Mouse (Mus musculus): ENCODE data around the gene Farp2.
A peak's percentile ranks its signal among the peaks of the same experiment; 100 is the strongest.
"Not testable (repeated sequence)": the region's sequence is repeated elsewhere in the genome, so short reads cannot be mapped to it uniquely, and the experiment has no call there.

The Farp2 gene

GRCm38 (mm10) chr1:93511585-93512350 lies at the start of gene Farp2:
TSS of gene Farp2 (plus strand) at chr1:93512079.
- DNase-seq (ENCODE audit: low read depth, low spot score): peak; percentile 96

- no peak for DNase-seq (ENCODE audit: low read depth, low spot score)
These were observed 46.8 kb upstream of the Farp2 start for GRCm38 (mm10) chr1:93465066-93465465.

DNA sequence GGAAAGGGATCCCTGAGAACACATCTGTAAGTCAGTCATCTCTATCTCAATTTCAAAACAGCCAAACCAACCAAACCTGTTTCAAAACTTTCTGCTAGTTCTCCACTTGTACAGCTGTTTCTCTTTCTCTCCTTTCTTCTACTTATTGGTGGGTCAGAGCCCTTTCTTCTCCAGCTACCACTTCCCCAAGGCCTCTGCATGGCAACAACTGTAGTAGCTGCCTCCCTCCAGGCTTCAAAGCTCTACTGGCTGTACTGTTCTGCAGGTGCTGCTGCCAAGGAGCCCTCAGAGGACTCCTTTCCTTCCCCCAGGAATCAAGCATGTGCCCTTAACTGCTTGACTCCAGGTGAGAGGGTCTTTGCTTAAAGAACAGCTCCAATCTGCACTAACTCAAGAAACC lies 46.1 kb upstream of the Farp2 start:
- no peak for DNase-seq (ENCODE audit: low read depth, low spot score)

DNA sequence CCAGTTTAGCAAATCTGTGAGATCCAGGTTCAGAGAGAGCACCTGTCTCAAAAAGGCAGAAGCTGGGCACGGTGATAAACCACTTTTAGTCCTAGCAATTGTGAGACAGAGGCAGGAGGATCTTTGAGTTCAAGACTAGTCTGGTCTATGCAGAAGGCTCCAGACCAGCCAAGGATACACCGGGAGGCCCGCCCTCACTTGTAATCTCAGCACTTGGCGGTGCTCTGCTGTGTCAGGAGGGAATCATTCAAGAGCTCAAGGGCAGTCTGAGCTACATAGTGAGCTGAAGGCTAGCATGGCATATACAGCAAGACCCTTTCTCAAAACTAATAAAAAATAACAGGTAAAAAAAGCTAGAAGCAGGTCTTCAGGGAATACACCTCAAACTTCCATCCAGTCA lies 43.3 kb upstream of the Farp2 start:
- no peak for DNase-seq (ENCODE audit: low read depth, low spot score)

- DNase-seq (ENCODE audit: low read depth, low spot score): no peak
These were observed 36.2 kb upstream of the Farp2 start for GRCm38 (mm10) chr1:93475694-93476093.

DNA sequence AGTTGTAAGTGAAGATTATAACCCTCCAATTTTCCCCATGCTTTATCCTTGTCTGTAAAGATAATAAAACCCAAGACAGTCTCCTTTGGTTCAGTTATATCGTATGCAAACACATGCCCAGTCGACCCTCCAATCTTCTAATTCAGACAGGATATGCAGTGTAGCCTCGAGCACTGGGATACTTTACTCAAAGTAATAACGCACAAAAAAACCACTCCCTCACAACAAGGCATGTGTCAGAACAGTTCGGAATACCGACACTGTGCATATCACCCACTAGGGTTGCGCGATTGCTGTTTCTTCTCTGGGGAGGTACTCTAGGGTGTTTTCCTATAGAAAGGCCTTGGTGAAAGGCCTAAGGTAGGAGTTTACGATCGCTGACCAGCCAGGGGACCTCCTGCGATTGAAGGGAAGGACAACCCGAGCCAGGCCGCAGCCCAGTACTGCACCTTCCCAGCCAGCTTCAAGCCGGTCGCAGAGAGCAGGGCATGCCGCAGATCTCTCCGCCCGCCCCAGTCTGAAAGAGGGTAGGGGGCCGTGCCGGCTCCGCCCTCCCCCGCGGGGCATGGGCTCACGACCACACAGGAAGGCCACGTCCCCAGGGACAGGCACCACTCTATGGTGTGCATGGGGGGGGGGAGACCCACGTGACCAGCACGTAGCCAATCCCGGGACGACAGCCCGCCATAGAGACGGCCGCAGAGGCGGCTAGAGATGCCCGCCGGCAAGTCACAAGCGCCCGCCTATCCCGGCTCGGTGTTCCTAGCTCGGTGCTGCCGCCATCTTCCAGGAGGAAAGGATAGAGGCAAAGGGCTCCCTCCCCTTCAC lies 33.9 kb upstream of the Farp2 start:
- DNase-seq (ENCODE audit: low read depth, low spot score): peak; percentile 97

DNA sequence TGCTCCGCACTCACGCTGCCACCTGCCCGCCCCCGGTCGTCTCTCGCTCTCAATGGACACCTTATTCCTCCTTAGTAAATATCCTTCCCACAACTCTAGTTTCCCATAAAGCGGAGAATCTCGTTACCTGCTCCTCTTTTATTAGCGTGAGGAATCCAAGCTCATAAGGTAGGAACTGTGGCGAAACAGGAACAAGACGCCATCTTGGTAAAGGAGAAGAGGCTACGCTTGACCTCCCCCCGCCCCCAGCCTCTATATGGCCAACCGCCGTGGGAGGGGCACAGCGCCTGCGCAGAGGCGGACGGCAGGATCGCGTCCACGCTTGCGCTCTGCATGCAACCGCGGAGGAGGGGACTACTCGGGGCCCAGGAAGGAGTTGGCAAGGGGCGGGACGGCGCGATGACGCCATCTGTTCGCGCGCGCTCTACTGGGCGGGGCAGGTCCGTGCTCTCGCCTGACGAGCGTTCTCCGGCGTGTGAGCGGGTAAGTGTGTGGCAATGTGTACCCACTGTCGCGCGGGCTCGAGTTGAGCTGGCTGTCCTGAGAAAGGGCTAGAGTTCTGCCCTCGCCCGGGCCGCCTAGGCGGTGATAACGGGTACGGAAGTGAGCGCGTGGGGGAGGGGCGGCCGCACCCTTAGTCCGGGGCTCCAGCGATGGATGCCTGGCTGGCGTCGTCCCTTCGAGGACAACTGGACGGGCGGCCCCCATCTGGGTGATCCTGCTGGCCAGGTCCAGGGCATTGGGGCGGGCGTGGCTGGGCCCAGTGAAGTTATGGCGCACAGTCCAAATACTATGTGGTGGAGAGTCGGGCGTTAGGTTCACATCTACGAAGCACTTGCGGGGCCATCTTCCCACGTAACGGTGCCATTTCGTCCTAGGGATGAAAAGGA lies 33.0 kb upstream of the Farp2 start, which contains the start of gene Hdlbp:
Gene Hdlbp (minus strand): TSS at position 230 of the 890 bp plus-strand sequence.
- peak; percentile 99 for DNase-seq (ENCODE audit: low read depth, low spot score)

DNA sequence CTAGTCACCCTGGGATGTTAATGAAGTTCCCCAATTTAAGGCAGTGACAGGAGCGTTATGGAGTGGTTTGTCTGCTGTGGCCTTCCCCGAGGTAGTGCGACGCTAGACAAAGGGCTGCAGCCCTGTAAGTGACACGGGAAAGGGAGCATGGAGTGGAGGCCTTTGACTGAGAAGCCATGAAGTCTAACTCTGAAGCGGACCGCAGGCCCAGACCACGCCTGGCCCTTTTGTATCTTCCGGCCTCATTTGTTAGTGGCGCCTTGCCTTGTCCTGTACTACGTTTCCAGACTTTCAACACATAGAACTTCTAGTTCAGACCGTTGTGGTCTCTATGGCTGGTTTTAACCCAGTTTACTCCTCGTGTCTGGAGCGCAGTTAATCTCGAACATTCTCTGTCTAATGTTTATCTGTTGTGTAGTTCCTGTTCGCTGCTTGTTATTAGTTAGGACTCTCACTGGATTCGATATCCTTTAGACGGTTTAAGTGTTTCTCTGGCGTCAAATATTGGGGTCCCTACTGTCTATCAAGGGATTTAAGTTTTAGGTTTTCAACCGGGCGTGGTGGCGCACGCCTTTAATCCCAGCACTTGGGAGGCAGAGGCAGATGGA lies 32.3 kb upstream of the Farp2 start:
- peak; percentile 29 for DNase-seq (ENCODE audit: low read depth, low spot score)

DNA sequence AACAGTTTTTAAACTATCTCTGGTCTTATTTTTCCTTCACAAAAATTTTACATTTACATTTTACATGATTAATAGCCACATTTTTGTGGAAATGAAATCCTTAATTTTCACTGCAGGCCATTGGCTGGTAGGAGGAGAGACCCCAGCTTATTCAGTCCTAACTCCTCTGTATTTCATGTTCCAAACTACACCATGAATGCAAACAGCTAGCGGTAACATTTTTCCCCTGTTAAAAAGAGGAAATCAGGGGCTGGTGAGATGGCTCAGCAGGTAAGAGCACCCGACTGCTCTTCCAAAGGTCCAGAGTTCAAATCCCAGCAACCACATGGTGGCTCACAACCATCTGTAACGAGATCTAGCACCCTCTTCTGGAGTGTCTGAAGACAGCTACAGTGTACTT lies 25.6 kb upstream of the Farp2 start:
- DNase-seq (ENCODE audit: low read depth, low spot score): not testable (repeated sequence)

GRCm38 (mm10) chr1:93495312-93495711 lies 16.6 kb upstream of the Farp2 start:
- DNase-seq (ENCODE audit: low read depth, low spot score): no peak

DNA sequence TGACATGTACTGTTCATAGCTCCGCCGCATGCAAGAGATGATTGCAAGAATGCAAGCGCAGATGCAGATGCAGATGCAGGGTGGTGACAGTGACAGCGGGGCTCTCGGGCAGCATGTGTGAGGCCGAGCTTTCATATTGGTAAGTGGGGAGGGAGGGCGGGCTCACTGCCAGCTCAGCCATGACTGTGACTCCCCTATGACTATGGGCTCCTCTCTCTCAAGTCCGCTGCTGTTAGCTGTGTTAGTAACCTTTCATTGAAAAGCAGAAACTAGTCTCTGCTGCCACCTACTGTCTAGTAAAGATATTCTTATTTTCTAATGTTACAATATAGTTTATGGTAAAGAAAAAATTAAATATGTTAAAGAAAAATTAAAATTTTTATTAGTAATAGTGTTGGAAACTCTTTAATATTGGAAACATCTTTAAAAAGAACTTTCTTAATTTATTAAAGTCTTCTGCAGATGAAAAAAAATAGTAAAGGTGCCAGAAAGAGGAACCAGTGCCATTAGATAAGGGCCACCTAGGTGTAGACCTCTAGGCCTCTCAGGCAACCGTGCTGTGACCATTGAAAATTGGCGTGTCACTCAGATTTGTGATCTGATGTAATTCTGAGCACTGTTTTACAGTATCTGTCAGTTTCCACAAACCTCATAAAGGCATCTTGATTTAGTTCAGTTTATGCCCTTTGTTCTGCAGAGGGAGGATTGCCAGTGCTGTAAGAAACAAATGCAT lies 4.8 kb upstream of the Farp2 start:
- peak; percentile 53 for DNase-seq (ENCODE audit: low read depth, low spot score)

GRCm38 (mm10) chr1:93508576-93508975 lies 3.3 kb upstream of the Farp2 start:
- not testable (repeated sequence) for DNase-seq (ENCODE audit: low read depth, low spot score)

DNA sequence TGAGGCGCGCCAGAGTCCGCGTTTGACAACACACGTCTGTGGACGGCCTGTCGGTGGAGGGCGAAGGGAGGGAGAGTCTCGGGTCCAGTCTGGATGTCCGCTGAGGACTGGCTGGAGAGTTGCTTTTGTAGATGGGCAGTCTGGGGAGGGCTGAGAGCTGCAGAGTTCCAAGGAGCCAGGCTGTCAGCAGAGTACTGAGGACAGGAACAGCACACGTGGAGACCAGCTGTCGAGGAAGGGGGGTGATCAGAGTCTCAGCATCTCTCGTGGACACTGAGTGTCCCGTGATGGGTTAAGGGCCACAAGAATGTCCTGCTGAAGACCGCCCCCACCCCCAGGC lies 442 bp downstream of the Farp2 start:
- DNase-seq (ENCODE audit: low read depth, low spot score): peak; percentile 46

DNA sequence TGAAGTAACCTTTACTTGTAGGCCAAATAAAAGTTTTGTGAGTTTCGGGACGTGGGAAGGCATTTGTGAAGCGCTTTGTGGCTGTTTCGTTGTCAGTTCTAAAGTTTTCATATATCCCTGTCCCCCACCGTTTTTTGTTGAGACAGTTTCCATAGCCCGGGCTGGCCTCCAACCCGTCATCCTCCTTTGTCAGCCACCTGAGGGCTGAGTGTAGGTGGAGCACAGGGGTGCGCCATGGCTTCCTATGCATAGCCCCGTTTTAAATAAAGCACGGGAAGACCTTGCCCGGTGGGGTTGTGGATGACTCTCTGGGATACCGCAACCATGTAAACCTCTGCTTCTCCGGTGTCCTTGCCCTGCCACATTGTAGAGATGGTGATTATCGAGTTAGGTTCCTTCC lies 1.3 kb downstream of the Farp2 start:
- DNase-seq (ENCODE audit: low read depth, low spot score): no peak

DNA sequence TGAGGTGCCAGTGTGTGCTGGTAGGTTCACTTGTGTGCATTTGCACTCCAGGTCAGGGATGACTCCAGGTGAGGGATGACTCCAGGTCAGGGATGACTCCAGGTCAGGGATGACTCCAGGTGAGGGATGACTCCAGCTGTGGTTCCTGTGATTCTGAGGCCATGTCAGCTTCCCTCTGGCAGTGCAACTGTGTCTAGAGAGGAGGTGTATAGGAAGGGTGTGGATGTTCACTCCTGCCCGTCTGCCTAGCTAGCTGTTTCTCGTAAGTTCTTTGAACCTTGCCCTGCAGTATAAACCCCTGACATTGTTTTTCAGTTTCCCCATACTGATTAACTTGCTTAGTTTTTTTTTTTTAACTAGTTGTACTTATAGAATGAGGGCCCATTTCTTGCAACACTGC lies 9.6 kb downstream of the Farp2 start:
- DNase-seq (ENCODE audit: low read depth, low spot score): no peak

DNA sequence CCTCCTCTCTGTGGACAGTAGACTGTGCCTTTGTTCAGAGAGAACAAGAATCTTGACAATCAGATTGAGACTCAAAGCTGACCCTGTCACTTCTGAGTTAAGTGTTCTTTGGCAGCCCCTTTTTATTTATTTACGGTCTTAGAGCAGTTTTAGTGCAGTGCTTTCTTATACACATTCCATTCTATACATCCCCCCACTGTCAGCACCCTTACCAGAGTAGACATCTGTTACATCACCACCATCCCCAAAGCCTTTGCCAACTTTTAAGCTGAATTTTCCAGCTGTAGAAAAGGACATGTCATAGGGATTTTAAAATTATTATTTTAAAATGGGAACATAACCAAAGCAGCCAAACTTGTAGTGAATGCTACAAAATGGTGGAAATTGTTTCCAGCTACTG lies 10.4 kb downstream of the Farp2 start:
- DNase-seq (ENCODE audit: low read depth, low spot score): no peak

DNA sequence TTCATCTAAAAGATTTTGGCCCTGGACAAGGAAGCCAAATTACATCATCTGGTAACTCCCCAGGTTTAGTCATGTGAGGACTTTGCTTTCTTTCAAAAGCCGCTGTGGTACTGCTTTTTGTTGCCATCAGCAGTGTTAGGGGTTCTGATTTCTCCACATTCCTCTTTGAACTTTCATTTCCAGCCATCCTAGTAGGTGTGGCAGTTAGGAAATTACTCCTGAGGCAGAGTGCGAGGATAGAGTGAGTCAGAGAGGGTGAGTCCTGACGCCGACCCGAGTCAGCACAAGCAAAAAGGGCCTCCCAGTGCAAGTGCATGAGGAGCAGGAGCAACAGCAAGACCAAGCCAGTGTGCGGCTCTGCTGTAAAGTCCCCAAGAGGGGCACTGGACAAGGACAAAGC lies 17.9 kb downstream of the Farp2 start:
- no peak for DNase-seq (ENCODE audit: low read depth, low spot score)

GRCm38 (mm10) chr1:93537227-93537626 lies 25.3 kb downstream of the Farp2 start:
- no peak for DNase-seq (ENCODE audit: low read depth, low spot score)

DNA sequence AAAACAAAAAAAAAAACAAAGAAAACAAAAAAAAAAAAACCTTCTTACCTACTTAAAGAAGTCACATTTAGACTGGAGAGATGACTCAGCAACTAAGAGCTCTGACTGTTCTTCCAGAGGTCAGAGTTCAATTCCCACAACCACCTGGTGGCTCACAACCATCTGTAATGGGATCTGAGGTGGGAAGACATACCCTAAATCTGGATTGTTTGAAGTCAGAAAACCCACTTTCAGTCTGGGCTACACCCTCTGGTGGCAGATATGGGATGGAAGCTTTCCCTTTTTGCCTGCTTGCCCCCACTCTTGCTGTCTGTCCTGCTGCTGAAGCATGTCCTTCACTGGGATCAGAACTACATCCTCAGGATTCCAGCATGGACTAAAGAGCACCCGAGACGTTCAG lies 31.3 kb downstream of the Farp2 start:
- no peak for DNase-seq (ENCODE audit: low read depth, low spot score)

DNA sequence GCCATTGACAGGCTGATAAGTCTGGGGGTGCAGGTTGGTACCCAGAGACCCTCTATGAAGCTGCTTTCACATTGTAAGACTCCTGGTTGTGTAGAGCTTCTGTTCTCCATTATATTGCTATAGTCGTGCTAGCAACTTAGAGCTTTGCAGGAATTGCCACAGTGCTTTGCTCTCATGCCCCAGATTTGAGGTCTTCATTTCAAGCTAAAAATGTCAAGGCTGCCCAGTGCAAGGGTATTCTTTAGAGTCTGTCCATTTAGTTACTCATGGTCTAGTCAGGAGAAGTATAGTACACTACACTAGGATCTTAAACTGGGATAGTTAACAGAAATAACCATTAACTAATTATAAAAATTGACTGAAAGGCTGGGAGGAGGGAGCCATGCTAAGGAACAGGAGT lies 35.4 kb downstream of the Farp2 start:
- DNase-seq (ENCODE audit: low read depth, low spot score): no peak

DNA sequence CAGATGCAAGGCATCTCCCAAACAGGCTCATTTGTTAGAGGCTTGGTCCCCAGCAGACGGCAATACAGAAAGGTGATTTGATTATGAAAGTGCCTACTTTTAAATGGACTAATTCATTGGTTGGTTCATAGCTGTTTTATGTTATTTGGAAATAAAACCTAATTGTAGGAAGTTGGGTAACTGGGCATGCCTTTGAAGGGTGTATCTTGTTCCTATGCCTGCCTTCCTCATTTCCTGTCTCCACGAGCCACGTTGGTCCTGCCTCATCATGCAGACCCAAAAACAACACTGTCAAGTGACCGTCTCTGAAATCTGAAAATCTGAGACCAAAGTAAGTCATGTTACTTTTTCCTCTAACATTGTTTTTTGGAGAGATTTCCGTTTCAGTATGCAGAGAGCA lies 39.5 kb downstream of the Farp2 start:
- no peak for DNase-seq (ENCODE audit: low read depth, low spot score)
